ENCODE assay signal across 8 mouse cellular contexts in the genomic region with DNA sequence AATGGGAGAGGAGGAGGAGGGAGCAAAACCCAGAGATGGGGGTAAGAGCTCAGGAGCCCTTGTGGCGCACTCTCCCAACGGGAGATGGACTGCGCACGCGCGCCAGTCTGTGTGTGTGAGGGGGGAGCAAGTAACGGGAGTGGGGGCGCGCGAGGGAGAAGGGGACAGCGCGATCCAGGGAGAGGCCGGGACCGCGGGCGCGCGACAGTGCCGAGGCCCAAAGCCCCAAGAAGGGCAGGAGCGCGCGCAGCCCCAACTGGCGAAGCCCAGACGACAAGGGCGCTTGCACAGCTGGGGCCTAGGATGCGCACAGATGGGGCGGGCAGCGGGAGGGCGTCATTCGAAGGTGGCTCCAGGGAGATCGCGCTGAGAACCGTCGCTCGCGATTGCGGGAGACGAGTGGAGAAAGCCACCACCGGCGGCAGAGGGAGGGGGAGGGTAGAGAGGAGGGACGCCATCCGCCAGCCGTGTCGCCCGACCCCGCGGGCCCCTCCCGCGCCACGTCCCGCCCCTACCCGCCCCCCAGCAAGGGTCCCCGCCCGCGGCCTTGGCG. TPM values are rescaled to one million over a fixed set of nuclear protein-coding genes. Genes with fewer than 3 reads are reported as not detected.
DNase-seq lines count a peak whose midpoint lies in the region; ATAC-seq and TF ChIP-seq lines count a peak whose summit lies in the region.

No protein-coding gene starts in this region.

- no peak; the same call in 1 of the 2 replicates for TF ChIP-seq POLR2A in testis, adult 2 months (IDR thresholded peaks at IDR 0.05; ENCODE audit: control insufficient read depth, low read depth, low read length)

- H3K36me3 ChIP-seq in G1E (replicated peaks), result no peaks in the 10 kb centered on the region
- no peaks in the 10 kb centered on the region for H3K36me3 ChIP-seq in forebrain, embryonic 15.5 days
- H3K36me3 ChIP-seq in neural tube, embryonic 14.5 days (ENCODE audit: control insufficient read depth, insufficient read depth, low read length), result no peaks in the 10 kb centered on the region
- H3K36me3 ChIP-seq in testis, adult 2 months (ENCODE audit: control insufficient read depth, insufficient read depth, low read length), result no peaks in the 10 kb centered on the region

- peaks cover 19% of the 10 kb centered on the region for H3K4me1 ChIP-seq in G1E (ENCODE audit: insufficient read depth, low read depth, low read length)
- peaks cover 18% of the 10 kb centered on the region for H3K4me1 ChIP-seq in forebrain, embryonic 15.5 days
- H3K4me1 ChIP-seq in neural tube, embryonic 14.5 days (ENCODE audit: control insufficient read depth, insufficient read depth, low read length), result no peaks in the 10 kb centered on the region
- no peaks in the 10 kb centered on the region for H3K4me1 ChIP-seq in testis, adult 2 months (ENCODE audit: control insufficient read depth, insufficient read depth, low read length)

- DNase-seq in G1E (ENCODE audit: low spot score), result peak; percentile 15
- DNase-seq in cerebellum, adult 11-12 months, result peak; percentile 91
- peak; percentile 72 for DNase-seq in heart, postnatal 25 days (ENCODE audit: low spot score)
- DNase-seq in layer of hippocampus, adult 18-20 months (ENCODE audit: low spot score in 2 of 2), result peak; percentile 74 to 81
- peak; percentile 78 to 82 for DNase-seq in lung, adult 18-20 months

- H3K9ac ChIP-seq in forebrain, embryonic 15.5 days (replicated peaks), result peak overlapping the region; percentile 77
- peak overlapping the region; percentile 82 for H3K9ac ChIP-seq in neural tube, embryonic 14.5 days (replicated peaks; ENCODE audit: low read depth, low read length)

- no peaks in the 10 kb centered on the region for H3K9me3 ChIP-seq in G1E (replicated peaks)
- no peaks in the 10 kb centered on the region for H3K9me3 ChIP-seq in forebrain, embryonic 15.5 days
- H3K9me3 ChIP-seq in neural tube, embryonic 14.5 days (ENCODE audit: control insufficient read depth, low read length), result no peaks in the 10 kb centered on the region

- peak overlapping the region; percentile 81 for H3K4me3 ChIP-seq in G1E (ENCODE audit: low read depth, low read length)
- H3K4me3 ChIP-seq in forebrain, embryonic 15.5 days, result peak overlapping the region; percentile 54
- peak overlapping the region; percentile 49 for H3K4me3 ChIP-seq in neural tube, embryonic 14.5 days (ENCODE audit: low read depth, low read length)
- H3K4me3 ChIP-seq in testis, adult 2 months (ENCODE audit: control insufficient read depth, low read depth, low read length), result peak overlapping the region; percentile 92

- TF ChIP-seq CTCF in G1E (IDR thresholded peaks at IDR 0.05; ENCODE audit: low read depth, low read length), result no peak
- no peak for TF ChIP-seq CTCF in testis, adult 2 months (IDR thresholded peaks at IDR 0.05; ENCODE audit: control insufficient read depth, insufficient read depth, insufficient replicate concordance, low read depth, low read length)

- WGBS in forebrain, embryonic 15.5 days, result 19% methylated on average over 32 of the region's 56 CpGs
- 16% methylated on average over 26 of the region's 56 CpGs for WGBS in neural tube, embryonic 14.5 days

- intact Hi-C loops in heart, postnatal 25 days (cut with DNase I), result loop anchor here (5.0 kb wide), 2 partner anchors 48 to 63 kb away; partner anchors contain the start of gene Irak1

- no peaks in the 10 kb centered on the region for H3K27me3 ChIP-seq in G1E (ENCODE audit: insufficient read depth, low read length)
- no peaks in the 10 kb centered on the region for H3K27me3 ChIP-seq in forebrain, embryonic 15.5 days
- H3K27me3 ChIP-seq in neural tube, embryonic 14.5 days (ENCODE audit: control insufficient read depth, insufficient read depth, low read length), result no peaks in the 10 kb centered on the region
- H3K27me3 ChIP-seq in testis, adult 2 months (ENCODE audit: control insufficient read depth, insufficient read depth, low read length), result no peaks in the 10 kb centered on the region

- H3K27ac ChIP-seq in forebrain, embryonic 15.5 days (replicated peaks), result peak overlapping the region; percentile 98
- peak overlapping the region; percentile 95 for H3K27ac ChIP-seq in neural tube, embryonic 14.5 days (ENCODE audit: low read depth, low read length)
- H3K27ac ChIP-seq in testis, adult 2 months (ENCODE audit: control insufficient read depth, insufficient read depth, low read depth, low read length), result peak overlapping the region; percentile 93

- no peak for ATAC-seq in G1E (ENCODE audit: extremely low read depth, insufficient number of reproducible peaks, low FRiP score, poor library complexity, severe bottlenecking)
- peak; percentile 79 for ATAC-seq in forebrain, embryonic 15.5 days (replicated peaks)
- ATAC-seq in neural tube, embryonic 14.5 days (ENCODE audit: low read depth), result peak; percentile 82

- H3K4me2 ChIP-seq in forebrain, embryonic 15.5 days (replicated peaks), result peak overlapping the region; percentile 51
- peak overlapping the region; percentile 47 for H3K4me2 ChIP-seq in neural tube, embryonic 14.5 days (ENCODE audit: low read depth, low read length)

RNA-seq across cellular contexts. Expression of gene Opn1mw, which starts 42.2 kb away (rescaled TPM):
- not detected in 2 replicates for total RNA-seq in G1E (2014; fragmentation: Nextera tagmentation)
- not detected in 2 replicates for total RNA-seq in G1E (2017)
- not detected in 2 replicates for polyA plus RNA-seq in G1E (2012)
- polyA plus RNA-seq in forebrain, embryonic 15.5 days (2015; fragmentation: Nextera tagmentation; extraction: Ambion mirVana), result not detected in 2 replicates
- not detected for total RNA-seq in heart, postnatal 25 days (2021)
- under 1 TPM; 0.51 to 0.62 TPM for total RNA-seq in layer of hippocampus, adult 18-20 months (2021)
- polyA plus RNA-seq in neural tube, embryonic 14.5 days (2014; fragmentation: Nextera tagmentation; extraction: Ambion mirVana), result not detected in 2 replicates
- not detected in 2 replicates for polyA plus RNA-seq in testis, adult 2 months (2012; rRNA removed)

RNA-seq across cellular contexts. Expression of gene Mecp2, which starts 50.1 kb away (rescaled TPM):
- total RNA-seq in G1E (2014; fragmentation: Nextera tagmentation), result 40.1 and 44.3 TPM in 2 replicates
- total RNA-seq in G1E (2017), result 18.1 and 21.2 TPM in 2 replicates
- 47.7 and 50.3 TPM in 2 replicates for polyA plus RNA-seq in G1E (2012)
- 15.9 and 16.4 TPM in 2 replicates for polyA plus RNA-seq in forebrain, embryonic 15.5 days (2015; fragmentation: Nextera tagmentation; extraction: Ambion mirVana)
- total RNA-seq in heart, postnatal 25 days (2021), result 10 to 100 TPM; 27.2 to 30.1 TPM
- total RNA-seq in layer of hippocampus, adult 18-20 months (2021), result 10 to 100 TPM; 95.9 to 97.0 TPM
- polyA plus RNA-seq in neural tube, embryonic 14.5 days (2014; fragmentation: Nextera tagmentation; extraction: Ambion mirVana), result 16.3 and 16.4 TPM in 2 replicates
- 0.74 and 0.76 TPM in 2 replicates for polyA plus RNA-seq in testis, adult 2 months (2012; rRNA removed)

Comparison
In these comparisons a context has a peak if more than half of its experiments do, and no peak if none do; other contexts are left out.
1. DNase-seq: peak in every context shown above with its lines; median percentile 91 in cerebellum, adult 11-12 months; 80 in lung, adult 18-20 months; 78 in layer of hippocampus, adult 18-20 months; 72 in heart, postnatal 25 days; 15 in G1E.